Mouse (Mus musculus): ENCODE measurements at regions not wholly inside any gene's neighbourhood (a gene's known extent, or its start where the extent isn't known, plus 50 kb on each side); places are given as distances from the start of the nearest gene placed in this dataset.

GRCm38 (mm10) chr9:22937686-22938391 lies 285.0 kb upstream of the Bmper start:
- no peak for DNase-seq (ENCODE audit: extremely low read depth, insufficient read length, low spot score)

- no peak for DNase-seq (ENCODE audit: extremely low read depth, insufficient read length, low spot score)
These were observed 277.9 kb upstream of the Bmper start for GRCm38 (mm10) chr9:22944992-22945391.

- no peak for DNase-seq (ENCODE audit: extremely low read depth, insufficient read length, low spot score)
These were observed 277.4 kb upstream of the Bmper start for GRCm38 (mm10) chr9:22945426-22945955.

- DNase-seq (ENCODE audit: extremely low read depth, insufficient read length, low spot score): no peak
These were observed 270.1 kb upstream of the Bmper start for GRCm38 (mm10) chr9:22952571-22953442.

- no peak for DNase-seq (ENCODE audit: extremely low read depth, insufficient read length, low spot score)
These were observed 260.5 kb upstream of the Bmper start for GRCm38 (mm10) chr9:22962269-22962815.

- DNase-seq (ENCODE audit: extremely low read depth, insufficient read length, low spot score): peak; percentile 4
These were observed 251.6 kb upstream of the Bmper start for GRCm38 (mm10) chr9:22971312-22971711.

- DNase-seq (ENCODE audit: extremely low read depth, insufficient read length, low spot score): no peak
These were observed 246.1 kb upstream of the Bmper start for GRCm38 (mm10) chr9:22976748-22977147.

GRCm38 (mm10) chr9:22979627-22980026 lies 243.2 kb upstream of the Bmper start:
- no peak for DNase-seq (ENCODE audit: extremely low read depth, insufficient read length, low spot score)

GRCm38 (mm10) chr9:22989508-22989907 lies 233.4 kb upstream of the Bmper start:
- no peak for DNase-seq (ENCODE audit: extremely low read depth, insufficient read length, low spot score)

GRCm38 (mm10) chr9:22993531-22993930 lies 229.3 kb upstream of the Bmper start:
- no peak for DNase-seq (ENCODE audit: extremely low read depth, insufficient read length, low spot score)

GRCm38 (mm10) chr9:22995564-22995963 lies 227.3 kb upstream of the Bmper start:
- DNase-seq (ENCODE audit: extremely low read depth, insufficient read length, low spot score): no peak

GRCm38 (mm10) chr9:22998306-22998705 lies 224.6 kb upstream of the Bmper start:
- DNase-seq (ENCODE audit: extremely low read depth, insufficient read length, low spot score): no peak

GRCm38 (mm10) chr9:22999181-22999580 lies 223.7 kb upstream of the Bmper start:
- no peak for DNase-seq (ENCODE audit: extremely low read depth, insufficient read length, low spot score)

- DNase-seq (ENCODE audit: extremely low read depth, insufficient read length, low spot score): no peak
These were observed 222.7 kb upstream of the Bmper start for GRCm38 (mm10) chr9:23000200-23000599.

GRCm38 (mm10) chr9:23003195-23004061 lies 219.4 kb upstream of the Bmper start:
- no peak for DNase-seq (ENCODE audit: extremely low read depth, insufficient read length, low spot score)

GRCm38 (mm10) chr9:23005005-23005404 lies 217.9 kb upstream of the Bmper start:
- no peak for DNase-seq (ENCODE audit: extremely low read depth, insufficient read length, low spot score)

GRCm38 (mm10) chr9:23009462-23010183 lies 213.3 kb upstream of the Bmper start:
- DNase-seq (ENCODE audit: extremely low read depth, insufficient read length, low spot score): no peak

- no peak for DNase-seq (ENCODE audit: extremely low read depth, insufficient read length, low spot score)
These were observed 211.4 kb upstream of the Bmper start for GRCm38 (mm10) chr9:23011316-23011959.

- no peak for DNase-seq (ENCODE audit: extremely low read depth, insufficient read length, low spot score)
These were observed 210.7 kb upstream of the Bmper start for GRCm38 (mm10) chr9:23012130-23012529.

All from 3134 (cell line).